Mouse (Mus musculus) ES-E14 (cell line): ENCODE measurements around the gene Zfp420.

Source experiments
- CHD2 ChIP-seq: IDR thresholded peaks from 2 replicates; pipeline ENCODE4 v1.6.1; 2014; ENCODE audit warnings: mild to moderate bottlenecking, low read depth, low read length, inconsistent platforms
- HCFC1 ChIP-seq: IDR thresholded peaks from 2 replicates; pipeline ENCODE4 v1.6.1; 2012; ENCODE audit warnings: low read length, inconsistent platforms, borderline replicate concordance; ENCODE audit not compliant: insufficient read depth
- ZC3H11A ChIP-seq: IDR thresholded peaks from 2 replicates; pipeline ENCODE4 v1.6.1; 2012; ENCODE audit warnings: low read depth, mild to moderate bottlenecking, inconsistent platforms, low read length, borderline replicate concordance
- ZNF384 ChIP-seq: IDR thresholded peaks from 2 replicates; pipeline ENCODE4 v1.6.1; 2012; ENCODE audit warnings: low read depth, low read length, inconsistent platforms

- TF ChIP-seq CHD2: no peak
- no peak for TF ChIP-seq ZC3H11A
- no peak for TF ChIP-seq HCFC1
- no peak for TF ChIP-seq ZNF384
These were observed 14.5 kb downstream of the Zfp420 start for GRCm38 (mm10) chr7:29874256-29874655.
